Mouse (Mus musculus): Measurements from ENCODE around the gene Nusap1. TPM values are rescaled to one million over a fixed set of nuclear protein-coding genes. Genes with fewer than 3 reads are reported as not detected.

Nusap1 gene
- 90.4 and 94.3 TPM in 2 replicates for polyA plus RNA-seq (2014; fragmentation: Nextera tagmentation; extraction: Ambion mirVana)

GRCm38 (mm10) chr2:119618199-119618982 is at the start of gene Nusap1, which contains the start of gene Oip5:
Gene Nusap1, plus strand, starts transcription at chr2:119618298.
Gene Oip5, minus strand, starts transcription at chr2:119618469.
- WGBS = under 1% methylated on average over 55 of the region's 55 CpGs
- DNase-seq (ENCODE audit: low spot score) = peak; percentile 94

GRCm38 (mm10) chr2:119572471-119572870 is 45.6 kb upstream of the Nusap1 start:
- 93% methylated on average over 1 of the region's 1 CpGs for WGBS
- H3K4me3 ChIP-seq (ENCODE audit: low read depth, low read length) = no peak overlapping the region
- H3K36me3 ChIP-seq (ENCODE audit: control insufficient read depth, insufficient read depth, low read length) = no peaks in the 10 kb centered on the region
- DNase-seq (ENCODE audit: low spot score) (no peak), ATAC-seq (ENCODE audit: insufficient number of reproducible peaks, low FRiP score, low TSS enrichment, low read depth) (no peak)
- no peaks in the 10 kb centered on the region for H3K27me3 ChIP-seq (ENCODE audit: control insufficient read depth, insufficient read depth, low read length)
- no peak overlapping the region for H3K27ac ChIP-seq (replicated peaks; ENCODE audit: low read depth, low read length)
- H3K4me1 ChIP-seq (ENCODE audit: control insufficient read depth, insufficient read depth, low read length) = no peaks in the 10 kb centered on the region
- H3K9me3 ChIP-seq (ENCODE audit: control insufficient read depth, low read length) = no peaks in the 10 kb centered on the region
- H3K9ac ChIP-seq (ENCODE audit: low read length) = no peak overlapping the region
- H3K4me2 ChIP-seq (ENCODE audit: low read depth, severe bottlenecking) = no peak overlapping the region

More at GRCm38 (mm10) chr2:119618199-119618982, at the start of gene Nusap1, which contains the start of gene Oip5:
- Histone ChIP-seq H3K9ac (ENCODE audit: low read length) (peak within 1 kb of the TSS; percentile 78), H3K4me1 (ENCODE audit: control insufficient read depth, insufficient read depth, low read length) (peaks cover 4% of the 10 kb centered on the region), H3K36me3 (ENCODE audit: control insufficient read depth, insufficient read depth, low read length) (peaks cover 2% of the 10 kb centered on the region; the same call in 1 of the 2 replicates), H3K9me3 (ENCODE audit: control insufficient read depth, low read length) (no peaks in the 10 kb centered on the region), H3K4me2 (ENCODE audit: low read depth, severe bottlenecking) (peak within 1 kb of the TSS; percentile 61), H3K4me3 (ENCODE audit: low read depth, low read length) (peak within 1 kb of the TSS; percentile 84), H3K27me3 (ENCODE audit: control insufficient read depth, insufficient read depth, low read length) (no peaks in the 10 kb centered on the region), H3K27ac (replicated peaks; ENCODE audit: low read depth, low read length) (peak within 1 kb of the TSS; percentile 38)
- peak; percentile 99 for ATAC-seq (ENCODE audit: insufficient number of reproducible peaks, low FRiP score, low TSS enrichment, low read depth)

GRCm38 (mm10) chr2:119581571-119581970 is 36.5 kb upstream of the Nusap1 start:
- Histone ChIP-seq H3K9me3 (ENCODE audit: control insufficient read depth, low read length) (no peaks in the 10 kb centered on the region), H3K36me3 (ENCODE audit: control insufficient read depth, insufficient read depth, low read length) (no peaks in the 10 kb centered on the region), H3K4me1 (ENCODE audit: control insufficient read depth, insufficient read depth, low read length) (no peaks in the 10 kb centered on the region), H3K27me3 (ENCODE audit: control insufficient read depth, insufficient read depth, low read length) (no peaks in the 10 kb centered on the region), H3K4me3 (ENCODE audit: low read depth, low read length) (no peak overlapping the region), H3K4me2 (ENCODE audit: low read depth, severe bottlenecking) (no peak overlapping the region), H3K9ac (ENCODE audit: low read length) (no peak overlapping the region), H3K27ac (replicated peaks; ENCODE audit: low read depth, low read length) (no peak overlapping the region)
- ATAC-seq (ENCODE audit: insufficient number of reproducible peaks, low FRiP score, low TSS enrichment, low read depth) (no peak), DNase-seq (ENCODE audit: low spot score) (no peak)
- WGBS = 93% methylated on average over 3 of the region's 3 CpGs

GRCm38 (mm10) chr2:119583439-119583838 is 34.7 kb upstream of the Nusap1 start:
- no peaks in the 10 kb centered on the region for H3K36me3 ChIP-seq (ENCODE audit: control insufficient read depth, insufficient read depth, low read length)
- H3K4me2 ChIP-seq (ENCODE audit: low read depth, severe bottlenecking) = no peak overlapping the region
- ATAC-seq (ENCODE audit: insufficient number of reproducible peaks, low FRiP score, low TSS enrichment, low read depth) (no peak), DNase-seq (ENCODE audit: low spot score) (no peak)
- no peaks in the 10 kb centered on the region for H3K4me1 ChIP-seq (ENCODE audit: control insufficient read depth, insufficient read depth, low read length)
- no peak overlapping the region for H3K4me3 ChIP-seq (ENCODE audit: low read depth, low read length)
- 41% methylated on average over 2 of the region's 2 CpGs for WGBS
- H3K27ac ChIP-seq (replicated peaks; ENCODE audit: low read depth, low read length) = no peak overlapping the region
- H3K9ac ChIP-seq (ENCODE audit: low read length) = no peak overlapping the region
- H3K9me3 ChIP-seq (ENCODE audit: control insufficient read depth, low read length) = no peaks in the 10 kb centered on the region
- H3K27me3 ChIP-seq (ENCODE audit: control insufficient read depth, insufficient read depth, low read length) = no peaks in the 10 kb centered on the region

- ATAC-seq (ENCODE audit: insufficient number of reproducible peaks, low FRiP score, low TSS enrichment, low read depth) (no peak), DNase-seq (ENCODE audit: low spot score) (no peak)
- Histone ChIP-seq H3K27me3 (ENCODE audit: control insufficient read depth, insufficient read depth, low read length) (no peaks in the 10 kb centered on the region), H3K9me3 (ENCODE audit: control insufficient read depth, low read length) (no peaks in the 10 kb centered on the region), H3K9ac (ENCODE audit: low read length) (no peak overlapping the region), H3K4me1 (ENCODE audit: control insufficient read depth, insufficient read depth, low read length) (no peaks in the 10 kb centered on the region), H3K4me2 (ENCODE audit: low read depth, severe bottlenecking) (no peak overlapping the region), H3K36me3 (ENCODE audit: control insufficient read depth, insufficient read depth, low read length) (no peaks in the 10 kb centered on the region), H3K27ac (replicated peaks; ENCODE audit: low read depth, low read length) (no peak overlapping the region), H3K4me3 (ENCODE audit: low read depth, low read length) (no peak overlapping the region)
- WGBS = 82% methylated on average over 8 of the region's 8 CpGs
Observed at GRCm38 (mm10) chr2:119584282-119584681, 33.8 kb upstream of the Nusap1 start.

GRCm38 (mm10) chr2:119587383-119587782 is 30.7 kb upstream of the Nusap1 start:
- Histone ChIP-seq H3K4me1 (ENCODE audit: control insufficient read depth, insufficient read depth, low read length) (no peaks in the 10 kb centered on the region), H3K27me3 (ENCODE audit: control insufficient read depth, insufficient read depth, low read length) (no peaks in the 10 kb centered on the region), H3K27ac (replicated peaks; ENCODE audit: low read depth, low read length) (no peak overlapping the region), H3K36me3 (ENCODE audit: control insufficient read depth, insufficient read depth, low read length) (no peaks in the 10 kb centered on the region), H3K4me3 (ENCODE audit: low read depth, low read length) (no peak overlapping the region), H3K4me2 (ENCODE audit: low read depth, severe bottlenecking) (no peak overlapping the region), H3K9ac (ENCODE audit: low read length) (no peak overlapping the region), H3K9me3 (ENCODE audit: control insufficient read depth, low read length) (no peaks in the 10 kb centered on the region)
- ATAC-seq (ENCODE audit: insufficient number of reproducible peaks, low FRiP score, low TSS enrichment, low read depth) = no peak
- DNase-seq (ENCODE audit: low spot score) = peak; percentile 75
- 18% methylated on average over 4 of the region's 4 CpGs for WGBS

- Histone ChIP-seq H3K27ac (replicated peaks; ENCODE audit: low read depth, low read length) (no peak overlapping the region), H3K27me3 (ENCODE audit: control insufficient read depth, insufficient read depth, low read length) (no peaks in the 10 kb centered on the region), H3K4me3 (ENCODE audit: low read depth, low read length) (no peak overlapping the region), H3K36me3 (ENCODE audit: control insufficient read depth, insufficient read depth, low read length) (no peaks in the 10 kb centered on the region), H3K9me3 (ENCODE audit: control insufficient read depth, low read length) (no peaks in the 10 kb centered on the region), H3K9ac (ENCODE audit: low read length) (no peak overlapping the region), H3K4me1 (ENCODE audit: control insufficient read depth, insufficient read depth, low read length) (no peaks in the 10 kb centered on the region), H3K4me2 (ENCODE audit: low read depth, severe bottlenecking) (no peak overlapping the region)
- 87% methylated on average over 3 of the region's 3 CpGs for WGBS
- DNase-seq (ENCODE audit: low spot score) = no peak
- ATAC-seq (ENCODE audit: insufficient number of reproducible peaks, low FRiP score, low TSS enrichment, low read depth) = no peak
Observed at GRCm38 (mm10) chr2:119591247-119591646, 26.9 kb upstream of the Nusap1 start.

- H3K4me3 ChIP-seq (ENCODE audit: low read depth, low read length) = peak overlapping the region; percentile 69; the same call in 1 of the 2 replicates
- ATAC-seq (ENCODE audit: insufficient number of reproducible peaks, low FRiP score, low TSS enrichment, low read depth) = peak; percentile 42; the same call in 1 of the 2 replicates
- H3K36me3 ChIP-seq (ENCODE audit: control insufficient read depth, insufficient read depth, low read length) = peaks cover 9% of the 10 kb centered on the region; the same call in 1 of the 2 replicates
- peak overlapping the region; percentile 51; the same call in 1 of the 2 replicates for H3K27ac ChIP-seq (replicated peaks; ENCODE audit: low read depth, low read length)
- H3K4me2 ChIP-seq (ENCODE audit: low read depth, severe bottlenecking) = peak overlapping the region; percentile 56; the same call in 1 of the 2 replicates
- no peaks in the 10 kb centered on the region for H3K9me3 ChIP-seq (ENCODE audit: control insufficient read depth, low read length)
- H3K9ac ChIP-seq (ENCODE audit: low read length) = 0 out of 2 replicates have a peak overlapping the region, but pooled peaks have one; percentile 34
- no peaks in the 10 kb centered on the region for H3K27me3 ChIP-seq (ENCODE audit: control insufficient read depth, insufficient read depth, low read length)
- peak; percentile 25 for DNase-seq (ENCODE audit: low spot score)
- WGBS = 8% methylated on average over 7 of the region's 7 CpGs
- no peaks in the 10 kb centered on the region for H3K4me1 ChIP-seq (ENCODE audit: control insufficient read depth, insufficient read depth, low read length)
Observed at GRCm38 (mm10) chr2:119593765-119594112, 24.4 kb upstream of the Nusap1 start.
